Mouse (Mus musculus): ENCODE results near the gene Pstk.

GRCm38 (mm10) chr7:131356105-131356504 lies 14.8 kb upstream of the Pstk start:
- TF ChIP-seq CTCF (IDR thresholded peaks at IDR 0.05; ENCODE audit: control insufficient read depth, insufficient read depth, insufficient read length) (no peak), USF1 (IDR thresholded peaks at IDR 0.05; ENCODE audit: low read depth) (no peak), MAX (IDR thresholded peaks at IDR 0.05) (no peak), MYOD1 (IDR thresholded peaks at IDR 0.05; ENCODE audit: control insufficient read depth, insufficient read length, low read depth) (no peak), FOSL1 (IDR thresholded peaks at IDR 0.05; ENCODE audit: insufficient read depth, low read length, poor library complexity, severe bottlenecking) (no peak)

Data from C2C12 (cell line).